Mouse (Mus musculus) thymus, adult 2 months (tissue): ENCODE measurements at regions not wholly inside any gene's neighbourhood (a gene's known extent, or its start where the extent isn't known, plus 50 kb on each side); places are given as distances from the start of the nearest gene placed in this dataset.

ENCODE experiments used
- CTCF ChIP-seq: fragments of 200-500 bp; IDR thresholded peaks from 2 replicates; pipeline ENCODE4 v1.5.1; 2012; ENCODE audit warnings: mild to moderate bottlenecking, control low read depth, low read length, moderate library complexity, borderline replicate concordance; ENCODE audit not compliant: control insufficient read depth, poor library complexity, insufficient read depth; ENCODE audit errors: extremely low read depth
- POLR2A ChIP-seq: fragments of 200-500 bp; IDR thresholded peaks from 2 replicates; pipeline ENCODE4 v1.6.1; 2012; ENCODE audit warnings: mild to moderate bottlenecking, low read length, control low read depth, moderate library complexity; ENCODE audit not compliant: control insufficient read depth, poor library complexity, insufficient read depth; ENCODE audit errors: extremely low read depth

DNA sequence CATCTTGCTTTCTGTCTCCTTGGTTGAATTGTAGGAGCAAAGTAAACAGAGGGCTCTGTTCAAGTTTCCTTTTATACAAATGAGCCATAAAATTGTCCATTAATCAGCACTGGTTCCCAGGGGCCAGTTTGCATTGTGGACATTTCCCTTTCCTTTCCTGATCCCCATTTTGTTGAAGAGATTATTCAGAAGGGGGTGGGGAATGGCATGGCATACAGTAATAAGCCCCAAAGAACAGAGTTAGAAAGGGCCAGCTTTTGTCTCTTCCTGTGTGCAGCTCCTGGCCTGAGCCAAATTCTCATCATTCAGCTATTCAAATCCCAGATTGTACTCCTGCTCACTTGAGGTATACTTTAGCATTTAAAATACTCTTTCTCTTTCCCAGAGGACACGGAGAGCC lies 441.8 kb downstream of the Epha4 start:
- TF ChIP-seq CTCF (no peak), POLR2A (no peak)
